Mouse (Mus musculus): ENCODE results near the gene 1700067P10Rik.

DNA sequence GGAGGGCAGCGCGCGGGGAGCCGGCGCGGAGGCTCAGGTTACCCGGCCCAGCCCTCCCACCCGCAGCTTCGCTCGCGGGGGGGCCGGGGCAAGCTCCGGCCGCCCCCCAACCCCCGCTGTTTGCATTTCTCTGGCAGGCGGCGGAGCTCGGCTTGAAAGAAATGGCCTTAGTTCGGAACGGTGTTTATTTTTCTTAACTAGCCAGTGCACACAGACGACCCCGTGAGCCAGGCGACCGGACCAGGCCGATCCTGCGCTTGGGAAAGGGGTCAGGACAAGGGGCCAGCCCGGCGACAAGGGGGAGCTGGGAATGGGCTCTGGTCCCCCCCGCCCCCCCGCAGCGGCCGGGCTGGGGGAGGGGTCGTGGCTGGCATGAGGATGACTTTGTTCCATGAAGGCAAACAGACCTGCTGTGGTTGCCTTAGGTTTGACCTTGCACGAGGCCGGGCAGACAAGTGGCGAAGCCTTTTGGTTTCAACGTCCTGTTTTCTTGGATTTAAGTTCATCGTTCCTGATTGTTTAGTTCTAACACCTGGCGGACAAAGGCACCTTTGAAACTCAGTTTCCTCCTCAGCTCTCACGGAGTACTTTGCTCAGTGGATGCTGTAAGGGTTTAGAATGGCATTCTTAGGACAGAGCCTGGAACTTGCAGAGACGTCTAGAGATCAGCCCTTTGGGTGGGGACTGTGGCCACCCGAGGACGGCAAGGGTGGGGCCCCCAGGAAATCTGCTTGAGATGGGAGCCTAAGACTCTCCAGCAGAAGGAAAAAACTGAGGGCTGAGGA is 8.8 kb downstream of the 1700067P10Rik start:
- TF ChIP-seq CTCF (IDR thresholded peaks at IDR 0.05; ENCODE audit: borderline replicate concordance, insufficient read depth, low read length): no peak
- no peak for TF ChIP-seq POLR2A (IDR thresholded peaks at IDR 0.05; ENCODE audit: low read depth, low read length)

All from embryonic fibroblast, embryonic 13.5 days (primary cell).